8 mouse cellular contexts compared by ENCODE assay signal in the genomic region with DNA sequence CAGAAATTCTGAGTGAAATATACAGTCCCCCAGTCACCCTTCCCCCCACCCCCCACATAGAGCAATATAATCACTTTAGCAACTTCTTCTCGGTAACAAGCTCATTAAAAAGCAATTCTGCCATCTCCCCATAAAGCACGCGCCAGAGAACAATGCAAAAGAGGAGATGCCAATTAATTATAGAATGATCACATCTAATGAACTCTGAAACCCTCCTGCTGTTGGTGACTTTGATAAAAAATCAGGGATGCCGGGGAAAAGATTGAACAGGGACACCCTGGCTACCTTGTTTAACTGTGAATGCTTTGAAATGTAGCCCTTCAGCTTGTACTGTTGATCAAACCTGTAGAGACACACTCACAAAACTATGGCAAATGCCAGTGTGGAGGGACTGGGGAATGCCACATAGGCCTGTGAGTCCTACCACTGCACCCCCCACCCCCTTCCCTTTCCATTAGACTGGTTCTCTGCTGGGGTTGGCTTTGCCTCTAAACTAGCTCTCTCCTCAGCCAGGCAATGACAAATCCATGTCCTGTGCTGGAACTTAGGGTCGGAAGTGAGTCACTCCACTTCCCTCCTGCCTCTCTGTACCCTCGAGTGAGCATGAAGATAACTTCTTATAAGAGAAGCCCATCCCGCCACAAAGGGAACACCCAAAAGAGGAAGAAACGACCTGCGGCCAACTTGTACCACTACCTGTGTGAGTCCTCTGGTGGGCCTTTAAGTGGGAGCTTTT. TPM values are rescaled to one million over a fixed set of nuclear protein-coding genes. Genes with fewer than 3 reads are reported as not detected.
DNase-seq lines count a peak whose midpoint lies in the region; ATAC-seq lines count a peak whose summit lies in the region.

No protein-coding gene starts in this region.

- H3K4me3 ChIP-seq in heart, embryonic 12.5 days, result no peak overlapping the region
- H3K4me3 ChIP-seq in liver, embryonic 12.5 days, result peak overlapping the region; percentile 44

- H3K4me1 ChIP-seq in heart, embryonic 12.5 days (replicated peaks), result peaks cover 28% of the 10 kb centered on the region
- H3K4me1 ChIP-seq in liver, embryonic 12.5 days, result peaks cover 50% of the 10 kb centered on the region

- DNase-seq in cerebellum, postnatal 14 days, result peak; percentile 40 to 46
- no peak for DNase-seq in cerebellum, adult 8-10 months
- DNase-seq in MEL-GATA-1-ER (ENCODE audit: extremely low read depth, low read depth), result peak; percentile 79
- DNase-seq in B cell, adult 2 months, result no peak
- DNase-seq in frontal cortex, postnatal 14 days (ENCODE audit: low spot score in 2 of 2), result no peak
- DNase-seq in layer of hippocampus, adult 9-11 months, result no peak

- peak overlapping the region; percentile 16; the same call in 1 of the 2 replicates for H3K4me2 ChIP-seq in heart, embryonic 12.5 days
- H3K4me2 ChIP-seq in liver, embryonic 12.5 days, result peak overlapping the region; percentile 69

- no peaks in the 10 kb centered on the region for H3K9me3 ChIP-seq in heart, embryonic 12.5 days (replicated peaks)
- H3K9me3 ChIP-seq in liver, embryonic 12.5 days (replicated peaks), result no peaks in the 10 kb centered on the region

- H3K27ac ChIP-seq in heart, embryonic 12.5 days (ENCODE audit: poor library complexity, severe bottlenecking), result no peak overlapping the region
- 0 out of 2 replicates have a peak overlapping the region, but pooled peaks have one; percentile 5 for H3K27ac ChIP-seq in liver, embryonic 12.5 days

- no peak overlapping the region for H3K9ac ChIP-seq in heart, embryonic 12.5 days
- H3K9ac ChIP-seq in liver, embryonic 12.5 days, result peak overlapping the region; percentile 53; the same call in 1 of the 2 replicates

- H3K36me3 ChIP-seq in heart, embryonic 12.5 days, result peaks cover 44% of the 10 kb centered on the region
- peaks cover 31% of the 10 kb centered on the region for H3K36me3 ChIP-seq in liver, embryonic 12.5 days

- H3K27me3 ChIP-seq in heart, embryonic 12.5 days (replicated peaks), result no peaks in the 10 kb centered on the region
- no peaks in the 10 kb centered on the region for H3K27me3 ChIP-seq in liver, embryonic 12.5 days (replicated peaks)

- peak; percentile 39; the same call in 1 of the 2 replicates for ATAC-seq in heart, embryonic 12.5 days (ENCODE audit: insufficient number of reproducible peaks, low FRiP score)
- ATAC-seq in liver, embryonic 12.5 days, result peak; percentile 42

- WGBS in heart, embryonic 12.5 days, result 79% methylated on average over 9 of the region's 9 CpGs
- WGBS in liver, embryonic 12.5 days (ENCODE audit: insufficient replicate concordance), result 42% methylated on average over 9 of the region's 9 CpGs

RNA-seq across cellular contexts. Expression of a gene that starts 43.9 kb away (rescaled TPM):
- polyA plus RNA-seq in heart, embryonic 12.5 days (2016; fragmentation: Nextera tagmentation; extraction: Ambion mirVana), result 13.5 and 15.0 TPM in 2 replicates
- 6.5 and 7.8 TPM in 2 replicates for polyA plus RNA-seq in liver, embryonic 12.5 days (2016; fragmentation: Nextera tagmentation; extraction: Ambion mirVana)

Comparison
In these comparisons a context has a peak if more than half of its experiments do, and no peak if none do; other contexts are left out.
1. DNase-seq: peak in cerebellum, postnatal 14 days (2 of 2) and MEL-GATA-1-ER (single experiment); none in cerebellum, adult 8-10 months (single experiment), B cell, adult 2 months (0 of 2), frontal cortex, postnatal 14 days (0 of 2) and layer of hippocampus, adult 9-11 months (single experiment).